Mouse (Mus musculus) heart, embryonic 12.5 days (tissue): ENCODE results near the gene Rnf111. TPM values are rescaled to one million over a fixed set of nuclear protein-coding genes. Genes with fewer than 3 reads are reported as not detected.

ENCODE experiments used
- ATAC-seq: fragments of 200-750 bp; cut with Nextera tagmentation; 2 replicates; pipeline ENCODE4 v1.8.0; 2017; ENCODE audit warnings: moderate TSS enrichment, moderate library complexity; ENCODE audit not compliant: insufficient number of reproducible peaks, low FRiP score
- H3K27ac ChIP-seq: fragments of 300-500 bp; sonication (generic); 2 replicates; pipeline ENCODE4 v1.5.1; 2016; ENCODE audit warnings: mild to moderate bottlenecking, moderate library complexity; ENCODE audit not compliant: poor library complexity, severe bottlenecking
- H3K27me3 ChIP-seq: fragments of 300-500 bp; sonication (generic); replicated peaks from 2 replicates; pipeline ENCODE4 v1.6.1; 2016; ENCODE audit warnings: mild to moderate bottlenecking, moderate library complexity
- H3K36me3 ChIP-seq: fragments of 300-500 bp; sonication (generic); 2 replicates; pipeline ENCODE4 v1.6.1; 2016; ENCODE audit warnings: mild to moderate bottlenecking, moderate library complexity
- H3K4me1 ChIP-seq: fragments of 300-500 bp; sonication (generic); replicated peaks from 2 replicates; pipeline ENCODE4 v1.6.1; 2016; ENCODE audit warnings: mild to moderate bottlenecking
- H3K4me2 ChIP-seq: fragments of 300-500 bp; sonication (generic); 2 replicates; pipeline ENCODE4 v1.6.1; 2016; ENCODE audit warnings: mild to moderate bottlenecking, moderate library complexity
- H3K4me3 ChIP-seq: fragments of 300-500 bp; sonication (generic); 2 replicates; pipeline ENCODE4 v1.5.1; 2016; ENCODE audit warnings: mild to moderate bottlenecking
- H3K9ac ChIP-seq: fragments of 300-500 bp; sonication (generic); 2 replicates; pipeline ENCODE4 v1.6.1; 2016; ENCODE audit warnings: mild to moderate bottlenecking, moderate library complexity
- H3K9me3 ChIP-seq: fragments of 300-500 bp; sonication (generic); replicated peaks from 2 replicates; pipeline ENCODE4 v1.6.1; 2016; ENCODE audit warnings: mild to moderate bottlenecking, moderate library complexity
- WGBS: fragments of 180-500 bp; shearing (Covaris S2); methylation state at CpG from one replicate; pipeline ENCODE4 v1.1.7; 2016; 5-methylcytosine and 5-hydroxymethylcytosine counted together
- polyA plus RNA-seq: library from polyadenylated mRNA; unstranded; fragments of >200 nt; fragmentation: Nextera tagmentation; extraction: Ambion mirVana; gene quantifications from 2 replicates; pipeline ENCODE4 v1.2.1, GENCODE M21; 2016

Rnf111 gene
- polyA plus RNA-seq, 1 experiment from 2014 or later, result 28.0 TPM

GRCm38 (mm10) chr9:70524366-70524765 is 20.8 kb upstream of the Rnf111 start:
- ATAC-seq, result no peak
- H3K27ac ChIP-seq, result peak overlapping the region; percentile 70
- no peaks in the 10 kb centered on the region for H3K36me3 ChIP-seq
- no peaks in the 10 kb centered on the region for H3K27me3 ChIP-seq
- no peak overlapping the region for H3K4me2 ChIP-seq
- H3K9ac ChIP-seq, result no peak overlapping the region
- 48% methylated on average over 7 of the region's 7 CpGs for WGBS
- no peak overlapping the region for H3K4me3 ChIP-seq
- H3K9me3 ChIP-seq, result no peaks in the 10 kb centered on the region
- H3K4me1 ChIP-seq, result no peaks in the 10 kb centered on the region; the same call in 1 of the 2 replicates

- no peak overlapping the region for H3K27ac ChIP-seq
- no peak overlapping the region for H3K4me2 ChIP-seq
- no peak overlapping the region for H3K4me3 ChIP-seq
- no peak overlapping the region for H3K9ac ChIP-seq
- 84% methylated on average over 3 of the region's 3 CpGs for WGBS
- no peaks in the 10 kb centered on the region for H3K9me3 ChIP-seq
- no peaks in the 10 kb centered on the region for H3K27me3 ChIP-seq
- H3K36me3 ChIP-seq, result no peaks in the 10 kb centered on the region
- no peak for ATAC-seq
- no peaks in the 10 kb centered on the region; the same call in 1 of the 2 replicates for H3K4me1 ChIP-seq
These were observed 20.3 kb upstream of the Rnf111 start for GRCm38 (mm10) chr9:70523813-70524212.

DNA sequence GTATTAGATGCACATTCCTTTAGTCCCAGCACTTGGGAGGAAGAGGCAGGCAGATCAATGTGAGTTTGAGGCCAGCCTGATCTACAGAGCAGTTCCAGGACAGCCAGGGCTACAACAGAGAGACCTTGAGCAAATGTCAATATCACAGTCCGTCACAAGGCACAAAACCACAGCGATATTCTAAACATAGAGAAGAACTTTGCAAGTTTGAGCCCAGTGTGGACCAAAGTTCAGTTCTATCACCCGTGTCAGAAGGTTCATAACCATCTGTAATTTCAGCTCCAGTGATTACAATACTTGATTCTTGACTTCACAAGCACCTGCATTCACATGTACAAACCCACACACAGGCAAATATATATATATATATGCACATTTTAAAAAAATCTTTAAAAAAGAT is 17.1 kb upstream of the Rnf111 start:
- Histone ChIP-seq H3K27me3 (no peaks in the 10 kb centered on the region), H3K4me2 (no peak overlapping the region), H3K4me3 (no peak overlapping the region), H3K4me1 (no peaks in the 10 kb centered on the region; the same call in 1 of the 2 replicates), H3K36me3 (no peaks in the 10 kb centered on the region), H3K27ac (no peak overlapping the region), H3K9ac (no peak overlapping the region), H3K9me3 (no peaks in the 10 kb centered on the region)
- no peak for ATAC-seq
- WGBS, result 78% methylated on average over 3 of the region's 3 CpGs

DNA sequence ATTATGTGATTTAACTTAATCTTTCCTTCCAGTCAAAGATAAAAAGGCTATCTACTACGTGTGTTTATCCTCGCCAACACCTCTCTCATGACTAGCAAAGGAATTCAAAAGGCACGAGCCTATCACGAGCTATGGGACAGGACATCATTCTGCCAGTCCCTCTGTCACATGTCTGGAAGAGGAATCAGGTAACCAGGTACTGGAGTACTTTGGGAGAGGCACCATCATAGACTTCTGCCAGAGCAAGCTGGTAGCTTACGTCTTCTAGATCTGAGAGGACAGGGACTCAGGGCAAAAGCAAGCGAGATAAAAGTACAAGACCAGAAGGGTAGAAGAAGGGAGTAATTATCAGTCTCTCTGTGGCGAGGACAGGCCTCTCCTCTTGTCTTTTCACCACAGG is 8.2 kb upstream of the Rnf111 start:
- WGBS, result 58% methylated on average over 7 of the region's 7 CpGs
- Histone ChIP-seq H3K9ac (no peak overlapping the region), H3K27me3 (no peaks in the 10 kb centered on the region), H3K4me2 (no peak overlapping the region), H3K9me3 (no peaks in the 10 kb centered on the region), H3K4me1 (no peaks in the 10 kb centered on the region), H3K36me3 (no peaks in the 10 kb centered on the region), H3K27ac (no peak overlapping the region), H3K4me3 (no peak overlapping the region)
- no peak for ATAC-seq

GRCm38 (mm10) chr9:70510998-70511583 is 7.6 kb upstream of the Rnf111 start:
- Histone ChIP-seq H3K36me3 (no peaks in the 10 kb centered on the region), H3K4me2 (no peak overlapping the region), H3K4me3 (no peak overlapping the region), H3K9ac (no peak overlapping the region), H3K9me3 (no peaks in the 10 kb centered on the region), H3K4me1 (no peaks in the 10 kb centered on the region), H3K27me3 (no peaks in the 10 kb centered on the region), H3K27ac (no peak overlapping the region)
- no peak for ATAC-seq
- 52% methylated on average over 10 of the region's 10 CpGs for WGBS

- H3K36me3 ChIP-seq, result no peaks in the 10 kb centered on the region
- 64% methylated on average over 4 of the region's 4 CpGs for WGBS
These were observed 6.5 kb upstream of the Rnf111 start for GRCm38 (mm10) chr9:70509906-70510525.

DNA sequence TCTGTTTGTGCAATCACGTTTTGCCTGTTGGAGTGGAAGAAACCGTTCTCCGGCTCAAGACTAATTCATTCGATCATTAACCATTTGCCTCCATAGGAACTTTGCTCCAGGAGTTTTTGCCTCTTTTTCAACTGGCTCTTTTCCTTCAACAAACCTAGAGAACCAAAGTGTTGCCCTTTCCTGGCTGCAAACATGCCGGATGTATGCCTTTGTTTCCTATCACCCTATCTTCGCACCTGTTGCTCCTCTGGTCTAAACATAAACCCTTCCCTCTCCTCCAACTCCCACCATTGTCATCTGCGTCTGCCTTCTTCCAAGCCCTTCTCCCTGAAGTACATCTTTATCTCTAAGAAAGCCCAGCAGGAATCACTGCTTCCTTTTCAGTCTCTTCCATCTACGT is 3.3 kb upstream of the Rnf111 start:
- Histone ChIP-seq H3K4me2 (no peak overlapping the region), H3K9me3 (no peaks in the 10 kb centered on the region), H3K4me1 (peaks cover 5% of the 10 kb centered on the region), H3K36me3 (no peaks in the 10 kb centered on the region), H3K27ac (no peak overlapping the region), H3K9ac (no peak overlapping the region), H3K4me3 (no peak overlapping the region), H3K27me3 (no peaks in the 10 kb centered on the region)
- ATAC-seq, result no peak
- 69% methylated on average over 8 of the region's 8 CpGs for WGBS

More at GRCm38 (mm10) chr9:70509906-70510525, 6.5 kb upstream of the Rnf111 start:
- Histone ChIP-seq H3K4me2 (no peak overlapping the region), H3K27me3 (no peaks in the 10 kb centered on the region), H3K9me3 (no peaks in the 10 kb centered on the region), H3K4me3 (no peak overlapping the region), H3K9ac (no peak overlapping the region), H3K4me1 (no peaks in the 10 kb centered on the region), H3K27ac (no peak overlapping the region)
- ATAC-seq, result no peak

DNA sequence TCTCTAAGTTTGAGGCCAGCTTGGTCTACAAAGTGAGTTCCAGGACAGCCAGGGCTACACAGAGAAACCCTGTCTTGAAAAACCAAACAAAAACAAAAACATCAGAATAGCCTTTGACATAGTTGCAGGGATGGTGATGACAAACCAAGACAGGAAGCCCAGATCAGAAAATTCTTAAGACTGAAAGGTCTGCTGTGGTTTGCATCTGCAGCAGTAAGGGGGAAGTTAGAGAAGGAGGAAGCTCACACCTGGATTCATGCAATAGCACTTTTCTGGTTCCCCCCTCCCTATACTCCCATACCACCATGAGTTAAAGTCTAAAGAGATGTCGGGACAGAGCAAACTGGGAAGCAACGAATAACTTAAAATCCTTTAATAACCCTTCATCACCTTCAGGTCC is 2.7 kb upstream of the Rnf111 start:
- no peaks in the 10 kb centered on the region for H3K36me3 ChIP-seq
- H3K4me2 ChIP-seq, result no peak overlapping the region
- H3K9me3 ChIP-seq, result no peaks in the 10 kb centered on the region
- no peak overlapping the region for H3K4me3 ChIP-seq
- no peaks in the 10 kb centered on the region for H3K27me3 ChIP-seq
- ATAC-seq, result no peak
- no peak overlapping the region for H3K27ac ChIP-seq
- peaks cover 9% of the 10 kb centered on the region for H3K4me1 ChIP-seq
- H3K9ac ChIP-seq, result no peak overlapping the region
- WGBS, result 50% methylated on average over 2 of the region's 2 CpGs

GRCm38 (mm10) chr9:70503015-70503603 is 416 bp downstream of the Rnf111 start:
- Histone ChIP-seq H3K4me1 (peaks cover 14% of the 10 kb centered on the region), H3K36me3 (peaks cover 13% of the 10 kb centered on the region), H3K27me3 (no peaks in the 10 kb centered on the region), H3K4me3 (peak overlapping the region; percentile 84), H3K4me2 (peak overlapping the region; percentile 72), H3K9me3 (no peaks in the 10 kb centered on the region), H3K9ac (peak overlapping the region; percentile 97), H3K27ac (peak overlapping the region; percentile 99)
- WGBS, result under 1% methylated on average over 54 of the region's 70 CpGs
- ATAC-seq, result peak; percentile 89

GRCm38 (mm10) chr9:70502284-70503014 is 1.1 kb downstream of the Rnf111 start:
- Histone ChIP-seq H3K9ac (peak overlapping the region; percentile 97), H3K27ac (peak overlapping the region; percentile 99), H3K9me3 (no peaks in the 10 kb centered on the region), H3K27me3 (no peaks in the 10 kb centered on the region), H3K4me2 (peak overlapping the region; percentile 72), H3K4me1 (peaks cover 14% of the 10 kb centered on the region), H3K4me3 (peak overlapping the region; percentile 84), H3K36me3 (peaks cover 13% of the 10 kb centered on the region)
- WGBS, result 35% methylated on average over 10 of the region's 10 CpGs
- ATAC-seq, result no peak

DNA sequence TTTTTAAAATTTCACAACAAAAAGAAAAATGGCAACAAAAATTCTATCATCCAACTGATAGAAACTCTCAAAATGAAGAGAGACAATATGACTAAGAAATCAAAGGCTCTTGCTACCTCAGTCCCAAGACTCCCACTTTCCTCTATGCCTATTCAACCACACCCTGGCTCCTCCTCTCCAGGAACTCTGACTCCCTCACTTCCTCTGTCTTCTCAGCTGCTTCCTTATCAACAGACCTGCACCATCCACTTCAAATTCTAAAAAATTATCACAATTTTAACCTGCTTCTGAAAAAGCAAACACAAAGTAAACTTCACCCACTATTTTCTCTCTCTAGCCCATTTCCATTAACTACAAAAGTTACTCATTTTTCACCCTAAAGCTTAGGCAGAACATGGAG is 6.5 kb downstream of the Rnf111 start:
- no peak for ATAC-seq
- no peak overlapping the region for H3K4me2 ChIP-seq
- no peak overlapping the region for H3K27ac ChIP-seq
- no peak overlapping the region for H3K4me3 ChIP-seq
- no peaks in the 10 kb centered on the region for H3K27me3 ChIP-seq
- peaks cover 22% of the 10 kb centered on the region for H3K36me3 ChIP-seq
- no peaks in the 10 kb centered on the region for H3K9me3 ChIP-seq
- peaks cover 19% of the 10 kb centered on the region for H3K4me1 ChIP-seq
- H3K9ac ChIP-seq, result no peak overlapping the region
